Mouse (Mus musculus): ENCODE measurements at regions not wholly inside any gene's neighbourhood (a gene's known extent, or its start where the extent isn't known, plus 50 kb on each side); places are given as distances from the start of the nearest gene placed in this dataset.

DNA sequence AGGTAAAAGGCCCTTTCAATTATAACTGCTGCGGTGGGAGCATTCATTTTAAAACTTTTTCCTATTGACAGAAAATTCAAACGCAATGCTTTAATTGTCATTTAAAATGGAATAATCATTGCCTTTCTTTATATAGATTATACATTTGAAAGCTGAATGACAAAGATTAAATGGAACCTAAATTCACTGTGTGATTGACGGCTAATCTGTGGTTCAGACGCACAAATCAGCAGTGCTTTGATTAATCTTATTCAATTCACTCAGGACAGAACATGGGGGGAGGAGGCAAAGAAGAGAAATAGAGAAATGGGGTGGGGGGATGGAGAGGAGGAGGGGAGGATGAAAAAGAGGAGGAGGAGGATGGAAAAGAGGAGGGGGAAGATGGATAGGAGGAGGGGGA lies 294.5 kb upstream of the Tram1l1 start:
- Histone ChIP-seq H3K9ac (replicated peaks; ENCODE audit: low read depth, low read length) (no peak overlapping the region), H3K27me3 (ENCODE audit: control insufficient read depth, insufficient read depth, low read length) (no peaks in the 10 kb centered on the region), H3K9me3 (replicated peaks; ENCODE audit: control insufficient read depth, low read length) (no peaks in the 10 kb centered on the region), H3K4me2 (ENCODE audit: low read depth, low read length) (no peak overlapping the region), H3K36me3 (replicated peaks; ENCODE audit: control insufficient read depth, insufficient read depth, low read length) (no peaks in the 10 kb centered on the region), H3K4me1 (ENCODE audit: control insufficient read depth, insufficient read depth) (no peaks in the 10 kb centered on the region), H3K27ac (ENCODE audit: low read depth) (no peak overlapping the region), H3K4me3 (ENCODE audit: low read depth, low read length) (no peak overlapping the region)
- ATAC-seq (ENCODE audit: insufficient read depth, low read depth) (no peak), DNase-seq (ENCODE audit: low spot score) (no peak)
- 74% methylated on average over 4 of the region's 4 CpGs for WGBS
- TF ChIP-seq EP300 (IDR thresholded peaks at IDR 0.05; ENCODE audit: low read depth) (no peak), CTCF (IDR thresholded peaks at IDR 0.05; ENCODE audit: low read depth) (no peak)

DNA sequence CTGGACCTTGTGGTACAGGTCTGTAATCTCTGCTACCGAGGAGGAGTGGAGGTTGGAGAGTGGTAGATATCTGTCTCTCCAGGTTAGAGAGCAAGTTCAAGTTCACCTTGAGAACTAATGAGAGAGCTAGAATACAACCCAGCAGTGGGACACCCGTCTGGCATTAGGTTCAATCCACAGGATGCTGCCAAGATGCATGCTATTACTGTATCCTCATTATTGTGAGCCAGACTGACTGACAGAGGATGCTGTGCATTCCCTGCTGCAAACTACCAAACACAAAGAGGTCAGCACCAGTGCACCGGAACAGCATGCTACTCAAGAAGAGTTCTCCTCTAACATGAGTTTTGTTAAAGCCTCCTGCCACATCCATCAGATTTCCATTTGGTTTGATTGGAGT lies 253.6 kb upstream of the Tram1l1 start:
- no peak for TF ChIP-seq EP300 (IDR thresholded peaks at IDR 0.05; ENCODE audit: low read depth)
- no peak for TF ChIP-seq CTCF (IDR thresholded peaks at IDR 0.05; ENCODE audit: low read depth)
- H3K9ac ChIP-seq (replicated peaks; ENCODE audit: low read depth, low read length), result no peak overlapping the region
- no peaks in the 10 kb centered on the region for H3K27me3 ChIP-seq (ENCODE audit: control insufficient read depth, insufficient read depth, low read length)
- H3K4me3 ChIP-seq (ENCODE audit: low read depth, low read length), result no peak overlapping the region
- no peak for DNase-seq (ENCODE audit: low spot score)
- H3K36me3 ChIP-seq (replicated peaks; ENCODE audit: control insufficient read depth, insufficient read depth, low read length), result no peaks in the 10 kb centered on the region
- no peaks in the 10 kb centered on the region for H3K9me3 ChIP-seq (replicated peaks; ENCODE audit: control insufficient read depth, low read length)
- H3K27ac ChIP-seq (ENCODE audit: low read depth), result no peak overlapping the region
- no peak for ATAC-seq (ENCODE audit: insufficient read depth, low read depth)
- WGBS, result 59% methylated on average over 3 of the region's 3 CpGs
- no peaks in the 10 kb centered on the region for H3K4me1 ChIP-seq (ENCODE audit: control insufficient read depth, insufficient read depth)
- no peak overlapping the region for H3K4me2 ChIP-seq (ENCODE audit: low read depth, low read length)

DNA sequence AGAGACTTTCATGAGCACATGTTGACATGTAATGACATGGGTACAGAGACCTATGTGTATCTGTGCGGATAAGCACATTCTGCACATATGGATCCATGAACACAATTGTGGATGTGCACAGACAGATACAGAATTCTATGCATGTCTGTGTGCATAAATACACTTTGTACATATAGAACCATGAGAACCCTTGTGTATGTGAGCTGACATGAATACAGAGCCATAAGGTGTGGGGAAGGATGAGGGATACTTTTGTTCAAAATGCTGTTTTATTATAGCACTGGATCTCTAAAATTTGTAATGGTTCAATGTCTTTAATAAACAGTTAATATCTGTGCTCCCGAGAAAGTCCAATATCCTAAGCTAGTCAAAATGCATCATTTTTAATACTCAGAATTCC lies 253.1 kb upstream of the Tram1l1 start:
- Histone ChIP-seq H3K4me1 (ENCODE audit: control insufficient read depth, insufficient read depth) (no peaks in the 10 kb centered on the region), H3K36me3 (replicated peaks; ENCODE audit: control insufficient read depth, insufficient read depth, low read length) (no peaks in the 10 kb centered on the region), H3K4me2 (ENCODE audit: low read depth, low read length) (no peak overlapping the region), H3K27me3 (ENCODE audit: control insufficient read depth, insufficient read depth, low read length) (no peaks in the 10 kb centered on the region), H3K27ac (ENCODE audit: low read depth) (no peak overlapping the region), H3K9me3 (replicated peaks; ENCODE audit: control insufficient read depth, low read length) (no peaks in the 10 kb centered on the region), H3K4me3 (ENCODE audit: low read depth, low read length) (no peak overlapping the region), H3K9ac (replicated peaks; ENCODE audit: low read depth, low read length) (no peak overlapping the region)
- DNase-seq (ENCODE audit: low spot score) (no peak), ATAC-seq (ENCODE audit: insufficient read depth, low read depth) (no peak)
- TF ChIP-seq EP300 (IDR thresholded peaks at IDR 0.05; ENCODE audit: low read depth), result no peak
- TF ChIP-seq CTCF (IDR thresholded peaks at IDR 0.05; ENCODE audit: low read depth), result no peak
- 83% methylated on average over 2 of the region's 2 CpGs for WGBS

DNA sequence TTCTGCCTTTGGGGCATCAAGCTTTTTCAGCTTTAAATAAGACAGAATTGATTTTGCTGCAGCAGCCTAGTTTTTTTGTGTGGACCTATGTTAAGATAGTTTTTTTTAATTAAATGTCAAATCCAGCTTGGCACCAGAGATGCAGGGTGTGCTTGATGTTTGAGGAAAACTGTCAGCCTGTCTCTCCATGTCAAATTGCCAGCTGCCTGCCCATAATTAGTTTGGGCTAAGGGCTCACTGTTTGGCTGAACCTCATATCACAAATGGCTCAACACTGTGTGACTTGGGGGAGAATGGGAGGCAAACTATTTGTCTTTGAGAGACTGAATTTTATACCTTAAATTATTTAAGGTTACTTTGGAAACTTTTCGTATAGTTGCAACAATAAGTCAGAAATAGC lies 252.7 kb upstream of the Tram1l1 start:
- no peaks in the 10 kb centered on the region for H3K36me3 ChIP-seq (replicated peaks; ENCODE audit: control insufficient read depth, insufficient read depth, low read length)
- ATAC-seq (ENCODE audit: insufficient read depth, low read depth) (no peak), DNase-seq (ENCODE audit: low spot score) (no peak)
- no peak overlapping the region for H3K4me3 ChIP-seq (ENCODE audit: low read depth, low read length)
- no peaks in the 10 kb centered on the region for H3K27me3 ChIP-seq (ENCODE audit: control insufficient read depth, insufficient read depth, low read length)
- no peaks in the 10 kb centered on the region for H3K4me1 ChIP-seq (ENCODE audit: control insufficient read depth, insufficient read depth)
- WGBS, result 50% methylated on average over 1 of the region's 1 CpGs
- no peak overlapping the region for H3K9ac ChIP-seq (replicated peaks; ENCODE audit: low read depth, low read length)
- no peak overlapping the region for H3K27ac ChIP-seq (ENCODE audit: low read depth)
- H3K9me3 ChIP-seq (replicated peaks; ENCODE audit: control insufficient read depth, low read length), result no peaks in the 10 kb centered on the region
- TF ChIP-seq EP300 (IDR thresholded peaks at IDR 0.05; ENCODE audit: low read depth), result no peak
- TF ChIP-seq CTCF (IDR thresholded peaks at IDR 0.05; ENCODE audit: low read depth), result no peak
- H3K4me2 ChIP-seq (ENCODE audit: low read depth, low read length), result no peak overlapping the region

DNA sequence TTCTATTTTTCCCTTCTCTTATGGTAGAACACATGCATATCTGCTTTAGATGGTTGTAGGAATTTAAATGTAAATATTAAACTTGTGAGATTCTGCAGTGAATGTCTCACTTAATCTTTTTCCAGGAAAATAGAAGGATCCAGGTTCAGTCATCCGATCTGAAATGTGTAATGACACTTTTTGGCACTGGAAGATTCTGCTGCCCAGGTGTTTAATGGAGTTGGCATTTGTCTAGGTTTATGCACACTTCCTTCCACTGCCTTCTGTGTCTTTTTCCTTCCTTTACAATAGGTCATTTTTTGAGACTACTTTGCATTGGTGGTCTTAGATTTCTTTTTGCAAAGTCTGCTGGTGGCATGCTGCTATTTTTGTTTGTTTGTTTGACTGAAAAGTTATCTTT lies 251.5 kb upstream of the Tram1l1 start:
- Histone ChIP-seq H3K36me3 (replicated peaks; ENCODE audit: control insufficient read depth, insufficient read depth, low read length) (no peaks in the 10 kb centered on the region), H3K4me3 (ENCODE audit: low read depth, low read length) (no peak overlapping the region), H3K9ac (replicated peaks; ENCODE audit: low read depth, low read length) (no peak overlapping the region), H3K27me3 (ENCODE audit: control insufficient read depth, insufficient read depth, low read length) (no peaks in the 10 kb centered on the region), H3K4me1 (ENCODE audit: control insufficient read depth, insufficient read depth) (no peaks in the 10 kb centered on the region), H3K4me2 (ENCODE audit: low read depth, low read length) (no peak overlapping the region), H3K27ac (ENCODE audit: low read depth) (no peak overlapping the region), H3K9me3 (replicated peaks; ENCODE audit: control insufficient read depth, low read length) (no peaks in the 10 kb centered on the region)
- 71% methylated on average over 1 of the region's 1 CpGs for WGBS
- TF ChIP-seq EP300 (IDR thresholded peaks at IDR 0.05; ENCODE audit: low read depth) (no peak), CTCF (IDR thresholded peaks at IDR 0.05; ENCODE audit: low read depth) (no peak)
- no peak for DNase-seq (ENCODE audit: low spot score)
- ATAC-seq (ENCODE audit: insufficient read depth, low read depth), result no peak

DNA sequence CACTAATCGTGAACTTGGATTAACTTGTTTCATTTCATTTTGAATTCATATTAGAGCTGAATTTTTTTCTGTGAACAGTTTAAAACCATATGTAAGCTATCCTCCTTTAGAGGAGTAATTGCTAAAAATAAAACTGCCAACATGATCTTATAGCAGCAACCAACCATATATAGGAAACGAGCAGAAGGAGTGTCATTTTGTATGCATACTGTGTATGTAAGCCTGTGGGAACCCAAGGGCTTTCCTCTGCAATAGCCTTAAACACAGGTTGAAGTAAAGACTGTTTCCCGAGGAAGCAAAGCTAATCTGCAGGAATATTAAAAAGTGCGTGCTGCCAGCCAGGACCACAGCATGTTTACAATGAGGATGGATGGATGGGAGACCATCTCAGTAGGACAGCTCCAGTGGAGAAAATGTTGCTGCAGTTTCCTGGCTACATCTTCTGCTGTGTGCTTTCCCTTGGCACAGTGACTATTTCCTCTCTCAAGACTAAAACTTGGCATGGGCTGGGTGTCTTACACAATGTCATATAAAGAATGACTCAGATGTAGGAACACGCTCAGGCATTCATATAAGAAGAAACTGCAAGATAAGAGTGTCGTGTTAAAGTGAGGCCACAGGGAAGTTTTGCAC lies 244.6 kb upstream of the Tram1l1 start:
- Histone ChIP-seq H3K4me2 (ENCODE audit: low read depth, low read length) (no peak overlapping the region), H3K9ac (replicated peaks; ENCODE audit: low read depth, low read length) (no peak overlapping the region), H3K9me3 (replicated peaks; ENCODE audit: control insufficient read depth, low read length) (no peaks in the 10 kb centered on the region), H3K27me3 (ENCODE audit: control insufficient read depth, insufficient read depth, low read length) (no peaks in the 10 kb centered on the region), H3K36me3 (replicated peaks; ENCODE audit: control insufficient read depth, insufficient read depth, low read length) (no peaks in the 10 kb centered on the region), H3K27ac (ENCODE audit: low read depth) (no peak overlapping the region), H3K4me1 (ENCODE audit: control insufficient read depth, insufficient read depth) (no peaks in the 10 kb centered on the region), H3K4me3 (ENCODE audit: low read depth, low read length) (no peak overlapping the region)
- ATAC-seq (ENCODE audit: insufficient read depth, low read depth) (peak; percentile 33; the same call in 1 of the 2 replicates), DNase-seq (ENCODE audit: low spot score) (peak; percentile 27)
- whole genome bisulfite sequencing, result 50% methylated on average over 6 of the region's 6 CpGs
- TF ChIP-seq EP300 (IDR thresholded peaks at IDR 0.05; ENCODE audit: low read depth) (no peak), CTCF (IDR thresholded peaks at IDR 0.05; ENCODE audit: low read depth) (no peak)

Data from heart, postnatal 0 days (tissue).